Mouse (Mus musculus) forebrain, embryonic 16.5 days (tissue): ENCODE measurements around the gene Sebox. TPM values are rescaled to one million over a fixed set of nuclear protein-coding genes. Genes with fewer than 3 reads are reported as not detected.
A peak's percentile ranks its signal among the peaks of the same experiment; 100 is the strongest.
"Not testable (repeated sequence)": the region's sequence is repeated elsewhere in the genome, so short reads cannot be mapped to it uniquely, and the experiment has no call there.

Experiments used
- ATAC-seq: fragments of 200-750 bp; cut with Nextera tagmentation; 2 replicates; pipeline ENCODE4 v1.8.0; 2017; ENCODE audit warnings: mild to moderate bottlenecking, moderate library complexity
- H3K27ac ChIP-seq: fragments of 300-500 bp; sonication (generic); 2 replicates; pipeline ENCODE4 v1.5.1; 2014; ENCODE audit warnings: low read length, control low read depth
- H3K27me3 ChIP-seq: fragments of 300-500 bp; sonication (generic); replicated peaks from 2 replicates; pipeline ENCODE4 v1.6.1; 2014; ENCODE audit warnings: low read length; ENCODE audit not compliant: control insufficient read depth, insufficient read depth
- H3K36me3 ChIP-seq: fragments of 300-500 bp; sonication (generic); 2 replicates; pipeline ENCODE4 v1.6.1; 2014; ENCODE audit not compliant: control insufficient read depth, insufficient read depth
- H3K4me1 ChIP-seq: fragments of 300-500 bp; sonication (generic); replicated peaks from 2 replicates; pipeline ENCODE4 v1.6.1; 2014; ENCODE audit warnings: low read length; ENCODE audit not compliant: control insufficient read depth, insufficient read depth
- H3K4me2 ChIP-seq: fragments of 300-500 bp; sonication (generic); 2 replicates; pipeline ENCODE4 v1.6.1; 2014; ENCODE audit warnings: mild to moderate bottlenecking, low read length, control low read depth
- H3K4me3 ChIP-seq: fragments of 300-500 bp; sonication (generic); replicated peaks from 2 replicates; pipeline ENCODE4 v1.5.1; 2014; ENCODE audit warnings: mild to moderate bottlenecking, low read length, control low read depth
- H3K9ac ChIP-seq: fragments of 300-500 bp; sonication (generic); replicated peaks from 2 replicates; pipeline ENCODE4 v1.6.1; 2014; ENCODE audit warnings: low read depth, low read length, control low read depth
- H3K9me3 ChIP-seq: fragments of 300-500 bp; sonication (generic); 2 replicates; pipeline ENCODE4 v1.6.1; 2016; ENCODE audit warnings: low read length; ENCODE audit not compliant: control insufficient read depth
- WGBS: fragments of 180-500 bp; shearing (Covaris S2); extraction: QIAGEN DNeasy Blood & Tissue Kit; methylation state at CpG from one replicate; pipeline ENCODE4 v1.1.7; 2014; 5-methylcytosine and 5-hydroxymethylcytosine counted together
- polyA plus RNA-seq: library from polyadenylated mRNA; unstranded; fragments of >200 nt; fragmentation: Nextera tagmentation; extraction: Ambion mirVana; gene quantifications from 2 replicates; pipeline ENCODE4 v1.2.1, GENCODE M21; 2015

The Sebox gene
- polyA plus RNA-seq, 1 experiment from 2014 or later = 0.16 TPM

GRCm38 (mm10) chr11:78528714-78529113 is 25.5 kb downstream of the Sebox start:
- WGBS = 87% methylated on average over 9 of the region's 9 CpGs

DNA sequence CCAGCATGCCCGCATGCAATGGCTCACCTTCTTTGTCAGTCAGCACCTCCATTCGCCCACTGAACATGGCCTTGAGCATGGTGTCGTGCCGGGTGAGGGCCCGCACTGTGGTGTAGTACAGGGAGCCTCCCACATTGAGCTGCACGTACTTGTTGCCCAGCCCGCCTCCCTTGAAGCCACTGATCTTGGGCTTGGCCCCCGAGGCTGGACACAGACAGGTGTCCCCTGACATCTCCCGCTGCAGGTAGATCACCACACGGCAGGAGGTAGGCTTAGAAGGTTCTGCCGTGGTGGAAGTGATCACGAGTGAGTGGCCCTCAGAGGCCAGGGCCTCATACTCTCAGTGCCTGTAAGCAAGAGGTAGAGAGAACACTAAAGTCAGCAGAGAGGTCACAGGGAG is 26.8 kb downstream of the Sebox start:
- Histone ChIP-seq H3K36me3 (peaks cover 12% of the 10 kb centered on the region), H3K9ac (no peak overlapping the region), H3K9me3 (no peaks in the 10 kb centered on the region), H3K4me3 (no peak overlapping the region), H3K4me2 (no peak overlapping the region), H3K27me3 (no peaks in the 10 kb centered on the region), H3K27ac (no peak overlapping the region), H3K4me1 (peaks cover 7% of the 10 kb centered on the region)
- WGBS = 90% methylated on average over 12 of the region's 12 CpGs
- ATAC-seq = no peak

More at GRCm38 (mm10) chr11:78528714-78529113, 25.5 kb downstream of the Sebox start:
- ATAC-seq = no peak
- H3K27me3 ChIP-seq = no peaks in the 10 kb centered on the region
- no peak overlapping the region for H3K4me2 ChIP-seq
- no peak overlapping the region for H3K4me3 ChIP-seq
- no peak overlapping the region for H3K27ac ChIP-seq
- H3K9me3 ChIP-seq = no peaks in the 10 kb centered on the region
- no peaks in the 10 kb centered on the region for H3K4me1 ChIP-seq
- H3K36me3 ChIP-seq = peaks cover 23% of the 10 kb centered on the region
- H3K9ac ChIP-seq = no peak overlapping the region

DNA sequence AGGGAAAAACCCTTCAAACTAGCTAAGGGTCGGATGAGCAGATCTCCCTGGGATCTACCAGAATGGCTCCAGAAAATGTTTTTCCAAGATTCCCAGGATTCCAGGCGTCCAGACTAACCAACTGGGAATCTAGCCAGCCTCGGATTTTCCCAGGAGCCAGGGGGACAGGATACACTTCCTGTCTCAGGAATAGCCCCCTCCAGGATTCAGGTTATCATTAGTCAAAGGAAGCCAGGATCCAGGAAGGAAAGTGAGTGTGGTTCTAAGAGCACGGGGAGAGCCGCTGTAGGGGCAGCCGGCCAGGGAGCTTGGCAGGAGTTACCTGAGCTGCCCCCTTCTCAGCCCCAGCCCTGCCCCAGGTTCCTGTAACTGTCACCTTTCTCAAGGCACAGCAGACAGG is 27.8 kb downstream of the Sebox start:
- Histone ChIP-seq H3K36me3 (peaks cover 8% of the 10 kb centered on the region; the same call in 1 of the 2 replicates), H3K4me2 (no peak overlapping the region), H3K27ac (no peak overlapping the region), H3K4me1 (peaks cover 13% of the 10 kb centered on the region), H3K4me3 (no peak overlapping the region), H3K9me3 (no peaks in the 10 kb centered on the region), H3K9ac (no peak overlapping the region), H3K27me3 (no peaks in the 10 kb centered on the region)
- ATAC-seq = no peak
- 81% methylated on average over 6 of the region's 6 CpGs for WGBS

DNA sequence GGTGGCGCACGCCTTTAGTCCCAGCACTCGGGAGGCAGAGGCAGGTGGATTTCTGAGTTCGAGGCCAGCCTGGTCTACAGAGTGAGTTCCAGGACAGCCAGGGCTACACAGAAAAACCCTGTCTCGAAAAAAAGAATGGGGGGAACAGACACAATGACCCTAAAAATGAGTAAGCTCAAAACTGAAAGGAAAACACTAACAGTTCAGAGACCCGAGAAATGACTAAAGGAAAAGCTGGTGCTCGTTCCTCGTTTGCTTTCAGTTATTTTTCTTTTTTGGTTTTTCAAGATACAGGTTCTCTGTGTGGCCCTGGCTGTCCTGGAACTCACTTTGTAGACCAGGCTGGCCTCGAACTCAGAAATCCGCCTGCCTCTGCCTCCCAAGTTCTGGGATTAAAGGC is 28.3 kb downstream of the Sebox start:
- H3K27ac ChIP-seq, H3K9me3 ChIP-seq, H3K4me2 ChIP-seq, H3K27me3 ChIP-seq, ATAC-seq, H3K9ac ChIP-seq, H3K36me3 ChIP-seq, H3K4me3 ChIP-seq: not testable (repeated sequence)
- peaks cover 13% of the 10 kb centered on the region for H3K4me1 ChIP-seq
- WGBS = 88% methylated on average over 10 of the region's 10 CpGs

DNA sequence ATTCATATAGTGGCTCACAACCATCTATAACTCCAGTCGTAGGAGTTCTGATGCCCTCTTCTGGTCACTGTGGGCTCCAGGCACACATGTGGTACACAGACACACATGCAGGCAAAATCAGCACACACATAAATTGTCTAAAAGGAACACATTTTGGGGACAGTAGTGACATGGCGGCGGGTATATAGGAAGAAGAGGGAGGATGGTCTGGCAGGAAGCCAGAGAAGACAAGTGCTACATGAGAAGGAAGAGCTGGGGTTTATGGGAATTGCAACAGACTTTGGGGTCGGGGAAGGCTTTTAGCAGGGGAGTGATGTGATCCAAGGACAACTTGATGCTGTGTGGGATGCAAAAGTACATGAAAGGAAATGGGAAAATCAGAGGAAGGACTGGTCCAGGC is 31.3 kb downstream of the Sebox start:
- H3K27ac ChIP-seq = no peak overlapping the region
- H3K27me3 ChIP-seq = no peaks in the 10 kb centered on the region
- peaks cover 26% of the 10 kb centered on the region for H3K4me1 ChIP-seq
- no peak for ATAC-seq
- peak overlapping the region; percentile 69 for H3K4me3 ChIP-seq
- peaks cover 7% of the 10 kb centered on the region; the same call in 1 of the 2 replicates for H3K36me3 ChIP-seq
- no peaks in the 10 kb centered on the region for H3K9me3 ChIP-seq
- peak overlapping the region; percentile 80 for H3K4me2 ChIP-seq
- H3K9ac ChIP-seq = no peak overlapping the region
- WGBS = 87% methylated on average over 4 of the region's 4 CpGs

DNA sequence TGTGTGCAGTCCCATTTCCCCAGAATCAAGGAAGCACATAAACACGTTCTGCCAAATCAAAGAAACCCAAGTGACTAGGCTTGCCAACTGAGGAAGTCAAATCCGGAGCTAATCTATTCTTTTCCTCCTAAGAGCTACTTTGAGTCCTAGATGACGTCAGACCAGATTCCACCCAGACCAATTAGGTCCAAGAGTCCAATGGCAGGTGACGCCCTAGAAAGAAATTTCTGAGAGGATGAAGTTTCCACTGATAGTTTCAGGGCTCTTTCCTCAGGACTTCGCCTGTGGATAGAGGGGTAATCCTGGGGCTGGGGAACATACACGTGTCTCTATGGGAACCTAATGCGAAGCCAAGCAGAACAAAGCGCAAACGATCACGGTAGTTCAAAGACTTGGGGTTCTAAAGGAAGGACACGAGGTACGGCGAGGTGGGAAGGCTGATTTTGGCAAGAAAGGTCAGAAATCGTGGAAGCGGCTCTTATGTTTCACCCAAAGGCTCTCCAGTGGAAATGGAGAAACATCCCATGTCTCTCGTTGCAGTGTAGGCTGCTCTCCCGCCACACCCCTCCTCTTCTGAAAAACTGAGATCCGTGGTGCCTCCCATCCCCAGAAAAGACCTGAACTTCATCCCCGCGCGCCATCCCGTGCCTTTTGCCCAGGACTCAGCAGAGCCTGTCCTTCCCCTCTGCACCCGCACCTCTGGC is 32.3 kb downstream of the Sebox start:
- under 1% methylated on average over 23 of the region's 23 CpGs for WGBS
- peak overlapping the region; percentile 69 for H3K4me3 ChIP-seq
- H3K36me3 ChIP-seq = peaks cover 7% of the 10 kb centered on the region
- H3K27me3 ChIP-seq = no peaks in the 10 kb centered on the region
- H3K9ac ChIP-seq = peak overlapping the region; percentile 80
- no peak; the same call in 1 of the 2 replicates for ATAC-seq
- H3K27ac ChIP-seq = peak overlapping the region; percentile 91
- H3K4me1 ChIP-seq = peaks cover 26% of the 10 kb centered on the region
- peak overlapping the region; percentile 80 for H3K4me2 ChIP-seq
- H3K9me3 ChIP-seq = no peaks in the 10 kb centered on the region

DNA sequence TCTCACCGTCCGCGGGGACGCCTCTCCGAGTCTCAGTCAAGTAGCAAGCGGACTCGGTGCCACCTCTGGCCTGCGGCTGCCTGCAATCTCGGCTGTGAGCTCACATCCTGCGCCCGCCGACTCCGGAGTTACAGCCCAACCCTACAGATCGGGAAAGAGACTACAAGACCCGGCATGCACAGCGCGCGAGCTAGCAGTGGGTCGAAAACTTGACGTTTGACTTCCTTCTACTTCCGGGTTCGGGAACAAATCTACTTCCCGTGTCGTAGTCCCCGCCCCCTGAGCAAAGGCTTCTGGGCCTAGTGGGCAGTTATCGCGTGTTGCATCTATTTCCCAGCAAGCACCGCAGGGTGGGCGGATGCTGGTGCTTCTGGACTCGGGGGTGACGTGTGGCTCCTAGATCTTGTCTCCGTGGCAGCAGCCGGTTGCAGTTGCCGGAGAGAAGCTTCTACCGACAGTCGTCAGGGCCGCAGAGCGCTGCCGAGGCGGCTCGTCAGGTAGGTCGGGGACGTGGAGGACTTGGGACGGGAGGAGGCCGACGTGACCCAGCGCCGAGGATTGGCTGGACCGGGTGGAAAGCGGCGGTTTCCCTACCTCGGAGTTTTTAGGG is 32.9 kb downstream of the Sebox start, which contains the start of the genes Tnfaip1 and Ift20:
Gene Tnfaip1, minus strand, starts transcription at position 253 of the 610 bp plus-strand sequence.
Gene Ift20, plus strand, starts transcription at position 282 of the 610 bp plus-strand sequence.
- peak; percentile 99 for ATAC-seq
- 0% methylated on average over 52 of the region's 52 CpGs for WGBS
- peaks cover 10% of the 10 kb centered on the region for H3K36me3 ChIP-seq

GRCm38 (mm10) chr11:78536690-78537084 is 33.4 kb downstream of the Sebox start:
- Histone ChIP-seq H3K4me2 (peak overlapping the region; percentile 88), H3K4me3 (peak overlapping the region; percentile 69), H3K9me3 (no peaks in the 10 kb centered on the region), H3K4me1 (peaks cover 26% of the 10 kb centered on the region), H3K27me3 (no peaks in the 10 kb centered on the region), H3K36me3 (peaks cover 10% of the 10 kb centered on the region), H3K27ac (peak overlapping the region; percentile 87), H3K9ac (peak overlapping the region; percentile 75)
- WGBS = 2% methylated on average over 14 of the region's 14 CpGs
- ATAC-seq = peak; percentile 5; the same call in 1 of the 2 replicates

More for the DNA sequence above, 32.9 kb downstream of the Sebox start, which contains the start of the genes Tnfaip1 and Ift20:
- Histone ChIP-seq H3K9me3 (no peaks in the 10 kb centered on the region), H3K27ac (peak within 1 kb of the TSS; percentile 91), H3K4me1 (peaks cover 26% of the 10 kb centered on the region), H3K4me3 (peak within 1 kb of the TSS; percentile 69), H3K9ac (peak within 1 kb of the TSS; percentile 80), H3K27me3 (no peaks in the 10 kb centered on the region), H3K4me2 (peak within 1 kb of the TSS; percentile 88)

DNA sequence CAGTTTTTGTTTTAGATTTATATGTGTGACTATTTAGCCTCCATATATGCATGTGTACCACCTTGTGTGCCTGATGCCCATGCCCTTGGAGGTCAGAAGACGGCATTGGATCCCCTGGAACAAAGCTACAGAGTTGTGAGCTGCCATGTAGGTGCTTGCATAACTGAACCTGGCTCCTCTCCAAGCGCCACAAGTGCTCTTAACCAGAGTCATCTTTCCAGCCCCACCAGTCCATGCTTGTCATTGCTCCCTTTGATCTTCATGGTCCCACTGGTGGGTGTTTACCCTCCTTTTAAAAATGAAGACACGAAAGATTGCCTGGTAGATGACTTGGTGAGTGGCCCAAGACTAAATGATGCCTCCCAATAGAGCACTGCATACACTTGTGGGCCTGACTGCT is 37.1 kb downstream of the Sebox start:
- no peaks in the 10 kb centered on the region for H3K27me3 ChIP-seq
- peaks cover 14% of the 10 kb centered on the region for H3K36me3 ChIP-seq
- WGBS = 87% methylated on average over 3 of the region's 3 CpGs
- no peak overlapping the region for H3K9ac ChIP-seq
- H3K27ac ChIP-seq = no peak overlapping the region
- peaks cover 15% of the 10 kb centered on the region for H3K4me1 ChIP-seq
- no peak for ATAC-seq
- H3K9me3 ChIP-seq = no peaks in the 10 kb centered on the region
- H3K4me2 ChIP-seq = no peak overlapping the region
- H3K4me3 ChIP-seq = no peak overlapping the region
